ENCODE assay signal across 8 mouse cellular contexts in genomic region chr8:123408586-123409544, GRCm38 (mm10). TPM values are rescaled to one million over a fixed set of nuclear protein-coding genes. Genes with fewer than 3 reads are reported as not detected.
DNase-seq lines count a peak whose midpoint lies in the region; ATAC-seq lines count a peak whose summit lies in the region.
"Had no signal": no experiment of that assay in that cellular context is flagged by ENCODE, and none has a peak within 500 bp of the region (broad histone marks: within the 10 kb centered on the region; RNA-seq: fewer than 3 reads in every experiment).

No protein-coding gene starts in this region.

- 76% methylated on average over 9 of the region's 9 CpGs for WGBS in hindbrain, embryonic 10.5 days
- 74% methylated on average over 9 of the region's 9 CpGs for WGBS in midbrain, embryonic 13.5 days

- no peak for ATAC-seq in midbrain, embryonic 13.5 days

- peak overlapping the region; percentile 100 for H3K9ac ChIP-seq in midbrain, embryonic 13.5 days (replicated peaks)

- H3K4me1 ChIP-seq in hindbrain, embryonic 10.5 days (replicated peaks) = peaks cover 74% of the 10 kb centered on the region
- H3K4me1 ChIP-seq in midbrain, embryonic 13.5 days (replicated peaks) = peaks cover 45% of the 10 kb centered on the region

- H3K4me3 ChIP-seq in hindbrain, embryonic 10.5 days = peak overlapping the region; percentile 73
- peak overlapping the region; percentile 98 for H3K4me3 ChIP-seq in midbrain, embryonic 13.5 days (replicated peaks)

- H3K27ac ChIP-seq in hindbrain, embryonic 10.5 days = peak overlapping the region; percentile 94
- peak overlapping the region; percentile 99 for H3K27ac ChIP-seq in midbrain, embryonic 13.5 days

- peak overlapping the region; percentile 90 for H3K4me2 ChIP-seq in midbrain, embryonic 13.5 days (replicated peaks)

- no peaks in the 10 kb centered on the region for H3K9me3 ChIP-seq in hindbrain, embryonic 10.5 days
- H3K9me3 ChIP-seq in midbrain, embryonic 13.5 days = no peaks in the 10 kb centered on the region

- DNase-seq in ES-CJ7 (ENCODE audit: low read depth, low spot score) (peak; percentile 36), ZHBTc4 (ENCODE audit: low read depth, low spot score) (peak; percentile 37)
- no peak for DNase-seq in hindbrain, embryonic 10.5 days (ENCODE audit: low spot score)
- no peak for DNase-seq in kidney, adult 11 months
- no peak for DNase-seq in thymus, postnatal 14 days
- DNase-seq in lung, postnatal 36 days = no peak
- DNase-seq: kidney, postnatal 36 days had no signal

- H3K27me3 ChIP-seq in hindbrain, embryonic 10.5 days (ENCODE audit: insufficient read depth, poor library complexity, severe bottlenecking) = peaks cover 58% of the 10 kb centered on the region
- H3K27me3 ChIP-seq in midbrain, embryonic 13.5 days = no peaks in the 10 kb centered on the region

- no peaks in the 10 kb centered on the region for H3K36me3 ChIP-seq in hindbrain, embryonic 10.5 days
- H3K36me3 ChIP-seq in midbrain, embryonic 13.5 days = no peaks in the 10 kb centered on the region

RNA-seq across cellular contexts. Expression of gene Mc1r, which starts 2.0 kb away (rescaled TPM):
- polyA plus RNA-seq in hindbrain, embryonic 10.5 days (2016; fragmentation: Nextera tagmentation; extraction: Ambion mirVana) = 0.05 and 0.21 TPM in 2 replicates
- 0.17 and 0.31 TPM in 2 replicates for polyA plus RNA-seq in midbrain, embryonic 13.5 days (2015; fragmentation: Nextera tagmentation; extraction: Ambion mirVana)

RNA-seq across cellular contexts. Expression of gene Tubb3, which starts 2.4 kb away (rescaled TPM):
- polyA plus RNA-seq in hindbrain, embryonic 10.5 days (2016; fragmentation: Nextera tagmentation; extraction: Ambion mirVana) = 560 and 909 TPM in 2 replicates
- 1,993 and 2,050 TPM in 2 replicates for polyA plus RNA-seq in midbrain, embryonic 13.5 days (2015; fragmentation: Nextera tagmentation; extraction: Ambion mirVana)

RNA-seq across cellular contexts. Expression of gene Def8, which starts 14.5 kb away (rescaled TPM):
- polyA plus RNA-seq in hindbrain, embryonic 10.5 days (2016; fragmentation: Nextera tagmentation; extraction: Ambion mirVana) = 40.9 and 42.3 TPM in 2 replicates
- polyA plus RNA-seq in midbrain, embryonic 13.5 days (2015; fragmentation: Nextera tagmentation; extraction: Ambion mirVana) = 41.7 and 42.8 TPM in 2 replicates

RNA-seq across cellular contexts. Expression of gene Tcf25, which starts 35.3 kb away (rescaled TPM):
- polyA plus RNA-seq in hindbrain, embryonic 10.5 days (2016; fragmentation: Nextera tagmentation; extraction: Ambion mirVana) = 159 and 169 TPM in 2 replicates
- polyA plus RNA-seq in midbrain, embryonic 13.5 days (2015; fragmentation: Nextera tagmentation; extraction: Ambion mirVana) = 238 and 263 TPM in 2 replicates

Comparison
In these comparisons a context has a peak if more than half of its experiments do, and no peak if none do; other contexts are left out.
1. DNase-seq: peak in ES-CJ7 (single experiment) and ZHBTc4 (single experiment); none in hindbrain, embryonic 10.5 days (single experiment), kidney, adult 11 months (single experiment), thymus, postnatal 14 days (single experiment) and lung, postnatal 36 days (single experiment).